Mouse (Mus musculus): ENCODE measurements around the gene Fam136a.
A peak's percentile ranks its signal among the peaks of the same experiment; 100 is the strongest.

The Fam136a gene

DNA sequence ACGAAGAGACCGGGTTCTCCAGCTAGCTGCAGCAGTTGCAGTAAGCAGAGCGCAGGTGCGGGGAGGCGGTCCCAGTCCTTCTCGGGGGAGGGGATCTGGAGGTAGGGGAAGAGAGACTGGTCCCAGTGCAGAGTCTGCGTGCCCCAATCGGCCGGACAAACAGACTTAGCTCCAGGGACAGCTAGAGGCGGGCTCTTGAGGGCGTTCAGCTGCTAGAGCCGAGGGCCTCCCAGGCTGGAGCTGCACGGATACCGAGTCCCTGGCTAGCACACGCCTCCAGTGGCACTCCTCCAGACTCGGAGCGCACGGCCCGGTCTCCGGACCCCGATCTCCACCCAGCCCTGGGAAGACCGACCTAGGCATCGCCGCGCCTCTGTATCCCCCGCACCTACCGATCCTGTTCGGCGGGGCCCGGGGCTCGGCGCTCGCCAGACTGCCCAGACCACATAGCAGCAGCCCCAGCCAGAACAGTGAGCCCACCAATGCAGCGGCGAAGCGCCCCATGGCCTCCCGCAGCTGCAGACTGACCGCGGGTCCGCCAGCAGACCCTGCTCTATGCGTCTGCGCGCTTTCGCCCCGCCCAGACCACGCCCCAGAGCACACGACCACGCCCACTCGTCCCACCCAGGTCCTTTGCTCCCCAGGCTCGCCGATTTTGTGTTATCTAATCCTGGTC lies 31.3 kb downstream of the Fam136a start, which contains the start of gene Pcyox1:
Pcyox1 (minus strand) TSS at position 574 of the 676 bp plus-strand sequence.
- DNase-seq (ENCODE audit: low spot score in 2 of 2), result peak; percentile 86

DNA sequence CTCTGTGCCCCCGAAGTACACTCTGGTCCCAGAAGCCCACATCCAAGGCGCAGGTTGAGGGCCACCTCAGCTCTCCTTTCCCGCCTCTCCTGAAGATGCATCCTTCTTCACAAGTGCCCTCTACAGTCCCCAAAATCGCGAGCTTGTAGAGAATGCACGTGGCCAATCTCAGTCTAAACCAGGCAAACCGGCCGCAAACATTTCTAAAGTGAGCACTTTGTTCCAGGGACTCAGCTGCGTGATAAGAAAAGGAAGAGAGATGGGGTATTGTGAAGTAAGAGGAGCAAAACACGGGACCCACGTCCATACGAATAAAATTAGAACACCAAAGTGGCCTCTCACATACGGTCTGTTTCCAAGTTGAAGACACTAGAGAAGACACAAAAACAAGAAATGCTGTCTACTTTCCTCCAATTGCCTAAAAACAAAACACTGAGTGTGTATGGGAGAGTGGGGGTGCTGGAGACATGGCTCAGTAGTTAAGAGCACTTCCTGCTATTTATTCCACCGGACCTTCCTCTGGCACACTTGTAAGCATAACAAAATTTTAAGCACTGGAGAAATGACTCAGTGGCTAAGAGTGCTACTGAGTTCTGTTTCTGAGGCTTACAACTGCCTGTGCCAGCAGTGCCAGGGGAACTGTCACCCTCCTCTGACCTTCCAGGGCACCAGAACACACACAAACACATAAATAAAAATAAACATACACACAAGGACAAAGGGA lies 32.0 kb downstream of the Fam136a start:
- no peak for DNase-seq (ENCODE audit: low spot score in 2 of 2)

DNA sequence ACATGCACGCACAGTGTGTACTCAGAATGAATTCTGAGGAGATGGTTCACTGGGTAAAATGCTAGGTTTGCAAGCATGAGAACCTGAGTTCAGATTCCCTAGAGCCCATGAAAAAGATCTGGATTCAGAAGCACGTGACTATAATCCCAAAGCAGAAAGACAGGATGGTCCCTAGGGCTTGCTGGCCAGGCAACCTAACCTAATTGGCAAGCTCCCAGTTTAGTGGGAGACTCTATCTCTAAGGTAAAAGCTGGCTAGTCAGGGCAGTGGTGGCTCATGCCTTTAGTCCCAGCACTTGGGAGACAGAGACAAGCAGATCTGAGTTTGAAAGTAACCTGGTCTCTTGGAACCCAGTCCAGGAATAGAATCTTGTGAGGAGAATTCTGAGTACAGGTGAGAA lies 33.5 kb downstream of the Fam136a start:
- no peak for DNase-seq (ENCODE audit: low spot score in 2 of 2)

DNA sequence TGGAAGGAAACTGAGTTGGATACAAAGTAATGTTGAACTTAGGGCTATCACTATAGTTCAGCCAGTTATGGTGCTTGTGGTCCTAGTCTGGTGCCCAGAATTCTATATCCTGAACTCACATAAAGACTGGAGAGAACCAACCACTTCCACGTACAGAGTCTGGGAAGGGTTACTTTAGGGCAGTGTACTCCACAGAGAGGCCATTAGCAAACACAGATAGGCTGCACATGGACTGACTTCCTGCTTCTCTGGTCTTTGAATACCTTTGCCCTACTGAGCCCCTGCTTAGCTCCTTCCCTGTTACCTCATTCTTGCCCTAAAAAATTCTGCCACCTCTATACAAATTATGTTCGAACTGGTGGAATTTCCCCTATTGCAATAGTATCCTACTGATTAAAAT lies 34.5 kb downstream of the Fam136a start:
- no peak for DNase-seq (ENCODE audit: low spot score in 2 of 2)

DNA sequence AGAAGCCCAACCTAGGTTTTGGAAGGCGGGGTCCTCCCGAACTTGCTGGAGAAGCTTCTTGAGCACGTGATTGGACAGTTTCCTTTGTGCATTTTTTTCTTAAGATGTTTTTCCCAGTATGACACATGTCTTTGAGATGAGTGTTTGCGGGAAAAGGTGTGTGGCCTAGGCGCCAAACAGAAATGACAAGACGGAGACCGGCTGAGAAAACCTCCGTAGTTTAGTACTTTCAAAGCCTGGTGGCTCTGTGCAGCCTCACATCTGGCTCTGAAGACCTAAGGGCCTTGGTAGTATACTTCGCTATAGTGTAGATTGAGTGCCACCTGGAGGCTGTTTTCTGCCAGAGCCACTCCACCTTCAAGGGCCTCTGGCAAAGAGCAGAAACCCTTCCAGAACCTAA lies 35.5 kb downstream of the Fam136a start:
- DNase-seq (ENCODE audit: low spot score in 2 of 2), result peak; percentile 52 to 65

DNA sequence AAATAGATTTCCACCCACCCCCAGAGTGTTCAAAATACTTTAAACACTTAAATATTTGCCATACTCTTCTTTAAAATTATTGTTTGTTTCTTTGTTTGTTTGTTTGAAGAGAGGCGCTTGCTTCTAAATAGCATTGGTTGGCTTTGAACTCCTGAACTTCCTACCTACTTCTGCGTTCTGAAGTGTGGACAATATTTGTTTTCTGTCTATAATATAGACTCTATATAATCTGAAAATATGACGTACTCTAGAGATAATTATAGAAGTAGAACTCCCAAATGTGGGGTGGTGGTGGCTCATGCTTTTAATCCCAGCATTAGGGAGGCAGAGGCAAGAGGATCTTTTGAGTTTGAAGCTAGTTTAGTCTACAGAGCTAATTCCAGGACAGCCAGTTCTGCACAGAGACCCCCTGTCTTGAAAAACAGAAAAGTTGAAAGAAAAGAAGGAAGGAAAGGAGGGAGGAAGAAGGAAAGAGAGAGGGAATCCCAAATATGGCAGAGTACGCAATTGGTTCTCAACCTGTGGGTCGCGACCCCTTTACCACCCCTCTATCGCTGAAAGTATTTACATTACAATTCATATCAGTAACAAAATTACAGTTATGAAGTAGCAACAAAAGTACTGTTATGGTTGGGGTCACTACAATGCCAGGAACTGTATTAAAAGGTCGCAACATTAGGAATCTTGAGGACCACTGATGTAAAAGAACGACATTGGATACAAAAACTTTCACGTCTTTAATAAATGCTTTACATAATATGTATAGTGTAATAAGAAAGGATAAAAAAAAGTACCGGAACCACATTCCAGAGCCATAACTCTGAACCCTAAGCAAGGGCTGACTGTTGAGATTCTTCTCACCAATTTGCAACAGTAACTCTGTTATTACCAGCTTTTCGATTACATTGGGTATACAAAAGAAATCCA lies 37.5 kb downstream of the Fam136a start:
- no peak for DNase-seq (ENCODE audit: low spot score in 2 of 2)

DNA sequence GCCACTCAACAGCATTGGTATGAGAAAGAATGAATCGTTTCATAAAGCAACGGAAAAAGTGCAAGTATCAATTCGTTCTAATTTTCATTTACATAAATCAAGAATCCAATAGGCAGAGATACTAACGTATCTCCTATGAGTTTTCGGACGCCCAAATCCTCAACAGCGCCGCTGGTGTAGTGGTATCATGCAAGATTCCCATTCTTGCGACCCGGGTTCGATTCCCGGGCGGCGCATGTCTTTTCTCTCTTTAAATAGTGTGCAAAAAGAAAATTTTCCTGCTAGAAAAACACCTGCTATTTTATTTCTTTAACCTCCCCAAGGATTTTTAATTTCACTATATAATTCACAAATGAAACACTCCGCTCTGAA lies 38.3 kb downstream of the Fam136a start:
- peak; percentile 96 to 98 for DNase-seq (ENCODE audit: low spot score in 2 of 2)

DNA sequence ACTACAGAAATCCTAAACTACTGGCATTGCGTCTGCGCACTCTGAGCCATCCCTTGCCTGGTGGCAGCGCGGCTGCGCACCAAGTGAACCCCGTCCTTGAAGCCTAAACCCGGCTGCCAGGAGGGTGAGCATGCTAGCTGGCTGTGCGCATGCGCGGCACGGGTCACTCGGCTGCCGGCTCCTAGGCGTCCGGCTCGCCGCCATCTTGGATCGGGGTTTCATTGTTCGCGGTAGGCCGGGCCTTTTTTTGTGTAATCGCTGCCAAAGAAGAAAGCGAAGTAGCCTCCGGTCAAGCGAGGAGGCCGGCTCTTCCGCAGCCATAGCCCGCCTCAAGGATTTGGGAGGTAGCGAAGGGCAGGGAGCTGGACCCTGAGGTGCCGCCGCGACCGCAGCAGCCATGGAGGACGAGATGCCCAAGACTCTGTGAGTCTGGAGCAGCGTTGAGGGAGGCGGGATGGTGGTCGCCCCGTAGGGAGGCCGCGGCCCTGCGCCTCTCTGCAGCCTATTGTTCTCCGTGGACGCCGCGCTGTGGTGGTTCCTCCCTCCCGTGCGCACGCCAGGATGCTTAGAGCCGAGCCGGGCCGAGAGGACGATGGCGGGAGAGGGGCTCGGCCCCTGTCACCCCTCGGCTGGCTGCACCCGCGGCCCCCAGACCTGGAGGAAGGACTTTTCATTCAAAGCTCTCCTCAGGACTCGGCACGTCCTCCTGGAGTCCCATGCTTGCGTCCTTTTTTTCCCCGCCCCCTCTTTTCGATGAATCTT lies 38.8 kb downstream of the Fam136a start, which contains the start of gene Tia1:
Tia1 (plus strand) TSS at position 120 of the 762 bp plus-strand sequence.
- peak; percentile 95 to 97 for DNase-seq (ENCODE audit: low spot score in 2 of 2)

DNA sequence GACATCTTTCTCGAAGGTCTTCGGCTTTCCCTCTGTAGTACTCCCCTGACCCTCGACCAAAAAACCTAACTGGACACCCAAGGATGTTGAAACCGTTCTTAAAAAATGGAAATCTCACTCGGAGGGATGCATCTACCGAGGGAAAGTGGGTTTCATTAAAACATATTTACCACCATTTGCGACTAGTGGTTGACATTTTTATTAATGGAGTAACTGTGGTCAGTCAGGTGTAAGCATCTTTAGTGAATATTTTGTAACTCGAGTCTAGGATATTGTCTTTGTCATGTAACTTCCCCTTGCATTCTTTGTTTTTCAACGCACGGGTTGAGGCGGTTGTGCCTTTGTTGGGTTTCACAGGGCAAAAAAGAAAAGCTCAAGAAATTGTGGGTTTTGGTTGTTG lies 39.5 kb downstream of the Fam136a start:
- DNase-seq (ENCODE audit: low spot score in 2 of 2), result no peak

DNA sequence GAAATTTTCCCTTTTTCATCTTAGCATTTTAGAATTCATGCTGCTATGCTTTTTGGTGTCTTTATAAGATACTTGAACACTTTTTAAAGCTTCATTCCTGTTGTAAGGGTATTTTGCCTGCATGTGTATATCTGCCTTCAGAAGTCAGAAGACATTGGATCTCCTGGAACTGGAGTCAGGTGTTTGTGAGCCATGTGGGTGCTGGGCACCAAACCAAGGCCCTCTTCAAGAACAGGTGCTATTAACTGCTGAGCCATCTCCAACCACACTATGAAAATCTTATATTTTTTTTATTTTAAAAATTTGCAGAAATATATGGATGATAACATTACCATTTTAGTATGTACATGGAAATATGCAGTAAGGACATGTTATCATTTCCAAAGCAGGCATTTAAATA lies 40.9 kb downstream of the Fam136a start:
- DNase-seq (ENCODE audit: low spot score in 2 of 2), result no peak

DNA sequence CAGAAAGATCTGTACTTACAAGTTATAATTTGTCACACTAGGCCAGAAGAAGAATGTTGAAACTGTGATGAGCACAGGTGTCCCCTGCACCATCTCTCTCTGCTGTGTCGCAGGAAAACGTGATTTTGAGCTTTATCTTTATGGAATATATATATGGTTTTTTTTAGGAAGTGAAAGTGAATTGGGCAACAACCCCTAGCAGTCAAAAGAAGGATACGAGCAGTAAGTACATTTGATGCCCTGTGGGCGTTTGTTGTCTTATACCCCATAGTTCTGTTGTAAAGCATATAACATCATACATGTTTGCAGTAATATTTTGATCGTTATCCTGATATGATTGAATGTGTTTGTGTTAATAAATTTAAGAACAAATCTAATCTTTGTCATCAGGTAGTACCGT lies 53.3 kb downstream of the Fam136a start:
- DNase-seq (ENCODE audit: low spot score in 2 of 2), result no peak

DNA sequence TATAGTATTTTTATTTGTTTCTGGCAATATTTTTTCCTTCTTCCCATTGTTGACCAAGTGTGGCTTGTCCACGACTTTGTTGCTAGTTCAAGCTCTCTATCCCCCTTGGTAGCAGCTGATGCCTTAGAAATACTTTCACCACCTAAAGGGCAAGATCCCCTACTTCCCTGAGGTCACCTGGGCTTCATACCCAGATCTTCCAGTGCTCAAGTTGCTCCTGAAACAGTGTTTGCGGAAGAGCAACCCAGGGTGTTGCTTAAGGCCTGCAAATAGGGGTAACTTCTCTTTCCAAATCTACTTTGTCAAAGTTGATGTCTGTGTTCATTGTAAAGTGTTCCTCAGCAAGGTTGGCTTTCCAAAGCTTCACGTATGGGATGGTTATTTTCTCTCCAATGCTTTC lies 53.8 kb downstream of the Fam136a start:
- no peak for DNase-seq (ENCODE audit: low spot score in 2 of 2)

All from frontal cortex, postnatal 36 days (tissue).